Mouse (Mus musculus) forebrain, embryonic 14.5 days (tissue): ENCODE data around the gene Pnmt. TPM values are rescaled to one million over a fixed set of nuclear protein-coding genes. Genes with fewer than 3 reads are reported as not detected.
"Not testable (repeated sequence)": the region's sequence is repeated elsewhere in the genome, so short reads cannot be mapped to it uniquely, and the experiment has no call there.

Source experiments
- ATAC-seq: fragments of 200-750 bp; cut with Nextera tagmentation; 2 replicates; pipeline ENCODE4 v1.8.0; 2017; ENCODE audit warnings: mild to moderate bottlenecking, moderate library complexity
- DNase-seq: peaks from one replicate; pipeline ENCODE4 v3.0.0-alpha.2; 2015; ENCODE audit warnings: low spot score
- H3K27ac ChIP-seq: fragments of 300-500 bp; sonication (generic); 2 replicates; pipeline ENCODE4 v1.5.1; 2014; ENCODE audit warnings: low read depth, mild to moderate bottlenecking, control low read depth, low read length, moderate library complexity
- H3K27me3 ChIP-seq: fragments of 300-500 bp; sonication (generic); replicated peaks from 2 replicates; pipeline ENCODE4 v1.6.1; 2014; ENCODE audit warnings: low read length, control low read depth, mixed read lengths; ENCODE audit not compliant: control insufficient read depth, insufficient read depth
- H3K36me3 ChIP-seq: fragments of 300-500 bp; sonication (generic); 2 replicates; pipeline ENCODE4 v1.6.1; 2014; ENCODE audit warnings: low read length, control low read depth; ENCODE audit not compliant: control insufficient read depth, insufficient read depth
- H3K4me1 ChIP-seq: fragments of 300-500 bp; sonication (generic); 2 replicates; pipeline ENCODE4 v1.6.1; 2014; ENCODE audit warnings: antibody characterized with exemption, low read length, control low read depth; ENCODE audit not compliant: control insufficient read depth, insufficient read depth
- H3K4me2 ChIP-seq: fragments of 300-500 bp; sonication (generic); 2 replicates; pipeline ENCODE4 v1.6.1; 2014; ENCODE audit warnings: mild to moderate bottlenecking, control low read depth, low read length
- H3K4me3 ChIP-seq: fragments of 300-500 bp; sonication (generic); 2 replicates; pipeline ENCODE4 v1.5.1; 2014; ENCODE audit warnings: low read depth, low read length, control low read depth
- H3K9ac ChIP-seq: fragments of 300-500 bp; sonication (generic); 2 replicates; pipeline ENCODE4 v1.6.1; 2014; ENCODE audit warnings: mild to moderate bottlenecking, low read length, control low read depth, moderate library complexity
- H3K9me3 ChIP-seq: fragments of 300-500 bp; sonication (generic); replicated peaks from 2 replicates; pipeline ENCODE4 v1.6.1; 2016; ENCODE audit warnings: low read length, control low read depth, mixed read lengths; ENCODE audit not compliant: control insufficient read depth
- WGBS: fragments of 180-500 bp; shearing (Covaris S2); extraction: QIAGEN DNeasy Blood & Tissue Kit; methylation state at CpG from one replicate; pipeline ENCODE4 v1.1.7; 2014; 5-methylcytosine and 5-hydroxymethylcytosine counted together
- polyA plus RNA-seq: library from polyadenylated mRNA; unstranded; fragments of >200 nt; fragmentation: Nextera tagmentation; extraction: Ambion mirVana; gene quantifications from 2 replicates; pipeline ENCODE4 v1.2.1, GENCODE M21; 2014

The Pnmt gene
- polyA plus RNA-seq, 1 experiment from 2014 or later: 0.36 TPM

- 85% methylated on average over 11 of the region's 11 CpGs for WGBS
- H3K4me3 ChIP-seq: no peak overlapping the region
- H3K4me2 ChIP-seq: no peak overlapping the region
- ATAC-seq (no peak), DNase-seq (no peak)
- no peak overlapping the region for H3K27ac ChIP-seq
- no peaks in the 10 kb centered on the region for H3K4me1 ChIP-seq
- no peaks in the 10 kb centered on the region for H3K27me3 ChIP-seq
- H3K9ac ChIP-seq: no peak overlapping the region
- H3K36me3 ChIP-seq: peaks cover 67% of the 10 kb centered on the region
- no peaks in the 10 kb centered on the region for H3K9me3 ChIP-seq
These were observed 8.5 kb upstream of the Pnmt start for GRCm38 (mm10) chr11:98377787-98378186.

- Histone ChIP-seq H3K9me3 (no peaks in the 10 kb centered on the region), H3K4me3 (no peak overlapping the region), H3K9ac (no peak overlapping the region), H3K4me2 (no peak overlapping the region), H3K27me3 (no peaks in the 10 kb centered on the region), H3K27ac (peak overlapping the region; percentile 9; the same call in 1 of the 2 replicates), H3K36me3 (peaks cover 66% of the 10 kb centered on the region), H3K4me1 (no peaks in the 10 kb centered on the region)
- no peak for DNase-seq
- ATAC-seq: no peak
- 88% methylated on average over 7 of the region's 7 CpGs for WGBS
These were observed 6.9 kb upstream of the Pnmt start for GRCm38 (mm10) chr11:98379379-98379778.

- no peak overlapping the region for H3K9ac ChIP-seq
- WGBS: 67% methylated on average over 6 of the region's 6 CpGs
- no peaks in the 10 kb centered on the region for H3K9me3 ChIP-seq
- H3K4me1 ChIP-seq: no peaks in the 10 kb centered on the region
- H3K27ac ChIP-seq: 0 out of 2 replicates have a peak overlapping the region, but pooled peaks have one; percentile 17
- no peak overlapping the region for H3K4me3 ChIP-seq
- H3K27me3 ChIP-seq: 0 out of 2 replicates have a peak, but pooled peaks cover 2% of the 10 kb centered on the region
- DNase-seq (peak; percentile 70), ATAC-seq (no peak)
- no peak overlapping the region for H3K4me2 ChIP-seq
- H3K36me3 ChIP-seq: peaks cover 59% of the 10 kb centered on the region
These were observed 6.1 kb upstream of the Pnmt start for GRCm38 (mm10) chr11:98380106-98380505.

GRCm38 (mm10) chr11:98381651-98382050, 4.6 kb upstream of the Pnmt start:
- Histone ChIP-seq H3K4me1 (no peaks in the 10 kb centered on the region), H3K9me3 (no peaks in the 10 kb centered on the region), H3K4me2 (no peak overlapping the region), H3K36me3 (peaks cover 43% of the 10 kb centered on the region), H3K27me3 (0 out of 2 replicates have a peak, but pooled peaks cover 2% of the 10 kb centered on the region), H3K4me3 (no peak overlapping the region), H3K27ac (no peak overlapping the region), H3K9ac (no peak overlapping the region)
- ATAC-seq (no peak), DNase-seq (no peak)
- WGBS: 89% methylated on average over 2 of the region's 2 CpGs

- not testable (repeated sequence) for H3K9me3 ChIP-seq, H3K4me2 ChIP-seq, H3K27ac ChIP-seq, ATAC-seq, H3K4me3 ChIP-seq, H3K4me1 ChIP-seq, H3K9ac ChIP-seq, H3K27me3 ChIP-seq, DNase-seq
- 44% methylated on average over 2 of the region's 2 CpGs for WGBS
- H3K36me3 ChIP-seq: peaks cover 36% of the 10 kb centered on the region
These were observed 3.8 kb upstream of the Pnmt start for GRCm38 (mm10) chr11:98382405-98382804.

- H3K36me3 ChIP-seq: peaks cover 25% of the 10 kb centered on the region
- ATAC-seq (no peak), DNase-seq (no peak)
- H3K4me3 ChIP-seq: no peak within 1 kb of the TSS
- H3K9me3 ChIP-seq: no peaks in the 10 kb centered on the region
- H3K27me3 ChIP-seq: 0 out of 2 replicates have a peak, but pooled peaks cover 7% of the 10 kb centered on the region
- no peak within 1 kb of the TSS for H3K4me2 ChIP-seq
- 63% methylated on average over 14 of the region's 14 CpGs for WGBS
- H3K4me1 ChIP-seq: no peaks in the 10 kb centered on the region
- H3K27ac ChIP-seq: no peak within 1 kb of the TSS
- no peak within 1 kb of the TSS for H3K9ac ChIP-seq
These were observed 2.8 kb upstream of the Pnmt start, which contains the start of gene Tcap for GRCm38 (mm10) chr11:98383261-98384030. Gene Tcap, plus strand, starts transcription at chr11:98383811.

- ATAC-seq (no peak), DNase-seq (no peak)
- H3K9ac ChIP-seq: no peak overlapping the region
- WGBS: 71% methylated on average over 20 of the region's 20 CpGs
- H3K4me3 ChIP-seq: no peak overlapping the region
- H3K36me3 ChIP-seq: peaks cover 18% of the 10 kb centered on the region
- H3K9me3 ChIP-seq: no peaks in the 10 kb centered on the region
- no peak overlapping the region for H3K4me2 ChIP-seq
- no peaks in the 10 kb centered on the region for H3K4me1 ChIP-seq
- 0 out of 2 replicates have a peak, but pooled peaks cover 7% of the 10 kb centered on the region for H3K27me3 ChIP-seq
- H3K27ac ChIP-seq: no peak overlapping the region
These were observed 2.0 kb upstream of the Pnmt start for GRCm38 (mm10) chr11:98384216-98384615.

GRCm38 (mm10) chr11:98384721-98385637, 1.3 kb upstream of the Pnmt start:
- H3K27me3 ChIP-seq: 0 out of 2 replicates have a peak, but pooled peaks cover 7% of the 10 kb centered on the region
- no peak overlapping the region for H3K27ac ChIP-seq
- H3K4me3 ChIP-seq: no peak overlapping the region
- peaks cover 10% of the 10 kb centered on the region; the same call in 1 of the 2 replicates for H3K36me3 ChIP-seq
- 63% methylated on average over 8 of the region's 8 CpGs for WGBS
- DNase-seq (no peak), ATAC-seq (no peak)
- no peaks in the 10 kb centered on the region for H3K4me1 ChIP-seq
- no peaks in the 10 kb centered on the region for H3K9me3 ChIP-seq
- no peak overlapping the region for H3K4me2 ChIP-seq
- H3K9ac ChIP-seq: no peak overlapping the region
